Mouse (Mus musculus) right cerebral cortex, postnatal 4 days (tissue): ENCODE data around the gene Ddb2.
"Not testable (repeated sequence)": the region's sequence is repeated elsewhere in the genome, so short reads cannot be mapped to it uniquely, and the experiment has no call there.

ENCODE experiments used
- DNase-seq: peaks from one replicate; pipeline ENCODE4 v3.0.0-alpha.2; 2022

Gene Ddb2

GRCm38 (mm10) chr2:91254725-91255380, 18.1 kb upstream of the Ddb2 start:
- no peak for DNase-seq

- DNase-seq, result no peak
These were observed 15.7 kb upstream of the Ddb2 start for GRCm38 (mm10) chr2:91252512-91252911.

GRCm38 (mm10) chr2:91252001-91252400, 15.2 kb upstream of the Ddb2 start:
- DNase-seq, result no peak

GRCm38 (mm10) chr2:91248366-91248765, 11.6 kb upstream of the Ddb2 start:
- DNase-seq, result no peak

GRCm38 (mm10) chr2:91244557-91245228, 7.9 kb upstream of the Ddb2 start:
- DNase-seq, result no peak

- no peak for DNase-seq
These were observed 6.6 kb upstream of the Ddb2 start for GRCm38 (mm10) chr2:91243416-91243815.

GRCm38 (mm10) chr2:91242547-91242946, 5.8 kb upstream of the Ddb2 start:
- DNase-seq, result no peak

GRCm38 (mm10) chr2:91237511-91238080, 814 bp upstream of the Ddb2 start:
- not testable (repeated sequence) for DNase-seq

GRCm38 (mm10) chr2:91229735-91230134, 7.0 kb downstream of the Ddb2 start:
- no peak for DNase-seq

GRCm38 (mm10) chr2:91223614-91224013, 13.2 kb downstream of the Ddb2 start:
- no peak for DNase-seq

GRCm38 (mm10) chr2:91220501-91220900, 16.3 kb downstream of the Ddb2 start:
- DNase-seq, result no peak

GRCm38 (mm10) chr2:91217032-91217431, 19.8 kb downstream of the Ddb2 start:
- DNase-seq, result no peak

GRCm38 (mm10) chr2:91213311-91213710, 23.5 kb downstream of the Ddb2 start:
- no peak for DNase-seq

- no peak for DNase-seq
These were observed 30.5 kb downstream of the Ddb2 start for GRCm38 (mm10) chr2:91206254-91206775.

GRCm38 (mm10) chr2:91202972-91203656, 33.7 kb downstream of the Ddb2 start:
- DNase-seq, result no peak

GRCm38 (mm10) chr2:91202222-91202971, 34.4 kb downstream of the Ddb2 start, which contains the start of the genes Nr1h3 and Acp2:
TSS of gene Nr1h3 (minus strand) at chr2:91202834.
TSS of gene Acp2 (plus strand) at chr2:91202885.
- peak; percentile 89 for DNase-seq

GRCm38 (mm10) chr2:91198888-91199287, 37.9 kb downstream of the Ddb2 start:
- DNase-seq, result no peak

GRCm38 (mm10) chr2:91196577-91197001, 40.2 kb downstream of the Ddb2 start:
- DNase-seq, result no peak

- peak; percentile 46 for DNase-seq
These were observed 42.0 kb downstream of the Ddb2 start for GRCm38 (mm10) chr2:91194624-91195332.

- DNase-seq, result no peak
These were observed 46.3 kb downstream of the Ddb2 start for GRCm38 (mm10) chr2:91190501-91190900.

- no peak for DNase-seq
These were observed 49.4 kb downstream of the Ddb2 start for GRCm38 (mm10) chr2:91187431-91187830.

- DNase-seq, result no peak
These were observed 50.6 kb downstream of the Ddb2 start for GRCm38 (mm10) chr2:91186208-91186607.
